Mouse (Mus musculus) layer of hippocampus, postnatal 36 days (tissue): ENCODE data around the gene Cib2. TPM values are rescaled to one million over a fixed set of nuclear protein-coding genes. Genes with fewer than 3 reads are reported as not detected.

Experiments
- total RNA-seq, 2 experiments: library from RNA; stranded (reverse); gene quantifications; 2 replicates each; pipeline ENCODE4 v1.2.3; 2021

Cib2 gene
- total RNA-seq, 2 experiments from 2014 or later, result 21.6 to 22.0 TPM

Other genes starting within 250 kb of the Cib2 start
- gene Dmxl2, start 58.6 kb downstream of the Cib2 start, total RNA-seq, result 100 to 1,000 TPM; 206 to 213 TPM
- gene Sh2d7, start 21.2 kb downstream of the Cib2 start, total RNA-seq, result under 1 TPM in 1 of 2 experiments, not detected in 1; 0.20 TPM
- gene Idh3a, start 26.1 kb upstream of the Cib2 start, total RNA-seq, result 100 to 1,000 TPM; 174 to 183 TPM
- 100 to 1,000 TPM; 110 to 111 TPM for gene Acsbg1, start 101.7 kb upstream of the Cib2 start, total RNA-seq
- gene Dnaja4, start 138.7 kb upstream of the Cib2 start, total RNA-seq, result 10 to 100 TPM; 52.4 to 57.9 TPM
- gene Wdr61, start 174.3 kb upstream of the Cib2 start, total RNA-seq, result 10 to 100 TPM; 60.9 to 62.5 TPM
- 1 to 10 TPM; 1.2 TPM for gene Crabp1, start 204.5 kb upstream of the Cib2 start, total RNA-seq